Mouse (Mus musculus) neural tube, embryonic 14.5 days (tissue): ENCODE results near the gene Camk1g. TPM values are rescaled to one million over a fixed set of nuclear protein-coding genes. Genes with fewer than 3 reads are reported as not detected.

Source experiments
- ATAC-seq: fragments of 200-750 bp; cut with Nextera tagmentation; 2 replicates; pipeline ENCODE4 v1.8.0; 2017; ENCODE audit warnings: low read depth, mild to moderate bottlenecking, moderate TSS enrichment, moderate library complexity
- H3K27ac ChIP-seq: fragments of 300-500 bp; sonication (generic); 2 replicates; pipeline ENCODE4 v1.5.1; 2014; ENCODE audit warnings: low read depth, mild to moderate bottlenecking, control low read depth, low read length, moderate library complexity, mixed read lengths
- H3K27me3 ChIP-seq: fragments of 300-500 bp; sonication (generic); 2 replicates; pipeline ENCODE4 v1.6.1; 2014; ENCODE audit warnings: low read length; ENCODE audit not compliant: control insufficient read depth, insufficient read depth
- H3K36me3 ChIP-seq: fragments of 300-500 bp; sonication (generic); 2 replicates; pipeline ENCODE4 v1.6.1; 2014; ENCODE audit warnings: low read length, mixed read lengths; ENCODE audit not compliant: control insufficient read depth, insufficient read depth
- H3K4me1 ChIP-seq: fragments of 300-500 bp; sonication (generic); 2 replicates; pipeline ENCODE4 v1.6.1; 2014; ENCODE audit warnings: low read length; ENCODE audit not compliant: control insufficient read depth, insufficient read depth
- H3K4me2 ChIP-seq: fragments of 300-500 bp; sonication (generic); 2 replicates; pipeline ENCODE4 v1.6.1; 2014; ENCODE audit warnings: mild to moderate bottlenecking, low read depth, low read length, control low read depth
- H3K4me3 ChIP-seq: fragments of 300-500 bp; sonication (generic); 2 replicates; pipeline ENCODE4 v1.5.1; 2014; ENCODE audit warnings: low read depth, low read length, control low read depth, mixed read lengths
- H3K9ac ChIP-seq: fragments of 300-500 bp; sonication (generic); replicated peaks from 2 replicates; pipeline ENCODE4 v1.6.1; 2014; ENCODE audit warnings: low read depth, mild to moderate bottlenecking, control low read depth, low read length, mixed read lengths
- H3K9me3 ChIP-seq: fragments of 300-500 bp; sonication (generic); 2 replicates; pipeline ENCODE4 v1.6.1; 2016; ENCODE audit warnings: low read length; ENCODE audit not compliant: control insufficient read depth
- WGBS: fragments of 180-500 bp; shearing (Covaris S2); extraction: QIAGEN DNeasy Blood & Tissue Kit; methylation state at CpG from one replicate; pipeline ENCODE4 v1.1.7; 2014; 5-methylcytosine and 5-hydroxymethylcytosine counted together
- polyA plus RNA-seq: library from polyadenylated mRNA; unstranded; fragments of >200 nt; fragmentation: Nextera tagmentation; extraction: Ambion mirVana; gene quantifications from 2 replicates; pipeline ENCODE4 v1.2.1, GENCODE M21; 2014

The Camk1g gene
- polyA plus RNA-seq, 1 experiment from 2014 or later, result 51.0 TPM

DNA sequence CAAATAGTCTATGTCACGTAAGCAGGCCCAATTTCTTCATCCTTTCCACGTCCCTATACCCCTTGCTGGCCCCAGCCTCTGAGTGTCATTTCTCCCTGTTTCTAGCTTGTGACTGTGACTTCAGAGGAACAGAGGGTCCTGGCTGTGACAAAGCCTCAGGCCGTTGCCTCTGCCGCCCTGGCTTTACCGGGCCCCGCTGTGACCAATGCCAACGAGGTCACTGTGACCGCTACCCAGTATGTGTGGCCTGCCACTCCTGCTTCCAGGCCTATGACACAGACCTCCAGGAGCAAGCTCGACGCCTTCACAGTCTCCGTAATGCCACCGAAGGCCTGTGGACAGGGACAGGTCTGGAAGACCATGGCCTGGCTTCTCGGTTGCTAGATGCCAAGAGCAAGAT is 38.1 kb downstream of the Camk1g start:
- no peak for ATAC-seq
- Histone ChIP-seq H3K9me3 (no peaks in the 10 kb centered on the region), H3K4me1 (no peaks in the 10 kb centered on the region), H3K4me2 (no peak overlapping the region), H3K27me3 (no peaks in the 10 kb centered on the region), H3K27ac (no peak overlapping the region), H3K9ac (no peak overlapping the region), H3K4me3 (no peak overlapping the region), H3K36me3 (no peaks in the 10 kb centered on the region)
- WGBS, result 88% methylated on average over 13 of the region's 13 CpGs

DNA sequence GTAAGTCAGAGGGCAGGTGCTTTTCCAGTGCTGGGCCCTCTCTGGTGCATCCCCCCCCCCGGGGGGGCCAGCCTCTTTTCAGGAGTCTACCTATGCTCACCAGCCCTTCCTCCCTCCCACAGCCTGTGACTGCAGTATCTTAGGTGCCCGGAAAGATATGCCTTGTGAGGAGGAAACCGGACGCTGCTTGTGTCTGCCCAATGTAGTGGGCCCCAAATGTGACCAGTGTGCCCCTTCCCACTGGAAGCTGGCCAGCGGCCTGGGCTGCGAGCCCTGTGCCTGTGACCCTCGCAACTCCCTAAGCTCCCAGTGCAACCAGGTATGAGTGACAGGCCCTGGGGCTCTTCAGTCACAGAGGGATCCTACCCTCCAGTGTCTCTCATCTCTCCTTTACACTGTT is 39.5 kb downstream of the Camk1g start:
- no peak overlapping the region for H3K9ac ChIP-seq
- H3K4me3 ChIP-seq, result no peak overlapping the region
- no peaks in the 10 kb centered on the region for H3K4me1 ChIP-seq
- no peaks in the 10 kb centered on the region for H3K27me3 ChIP-seq
- 81% methylated on average over 7 of the region's 7 CpGs for WGBS
- no peaks in the 10 kb centered on the region for H3K9me3 ChIP-seq
- H3K27ac ChIP-seq, result 0 out of 2 replicates have a peak overlapping the region, but pooled peaks have one; percentile 5
- no peak for ATAC-seq
- no peaks in the 10 kb centered on the region for H3K36me3 ChIP-seq
- no peak overlapping the region for H3K4me2 ChIP-seq

DNA sequence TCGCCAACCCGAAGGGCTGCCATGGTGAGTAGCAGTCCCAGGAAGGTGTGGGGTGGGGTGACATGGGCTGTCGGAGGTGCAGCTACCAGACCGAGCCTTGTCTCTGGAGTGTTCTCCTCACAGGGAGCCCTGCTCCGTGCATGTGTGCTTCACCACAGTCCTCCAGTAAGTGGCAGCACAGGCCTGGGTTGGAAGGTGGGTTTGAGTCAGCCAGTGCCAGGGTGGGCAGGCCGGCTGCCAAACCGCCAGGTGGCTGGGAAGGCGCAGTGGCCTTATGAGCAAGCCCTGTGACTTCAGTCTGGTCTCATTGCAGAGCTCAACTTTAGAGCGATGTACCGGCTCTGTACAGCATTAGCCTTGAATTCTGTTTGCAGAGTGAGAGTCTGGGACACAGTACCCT is 39.9 kb downstream of the Camk1g start:
- Histone ChIP-seq H3K4me3 (no peak overlapping the region), H3K36me3 (no peaks in the 10 kb centered on the region), H3K27me3 (no peaks in the 10 kb centered on the region), H3K27ac (0 out of 2 replicates have a peak overlapping the region, but pooled peaks have one; percentile 5), H3K4me2 (no peak overlapping the region), H3K9ac (no peak overlapping the region), H3K9me3 (no peaks in the 10 kb centered on the region), H3K4me1 (no peaks in the 10 kb centered on the region)
- 42% methylated on average over 10 of the region's 10 CpGs for WGBS
- peak; percentile 87 for ATAC-seq

DNA sequence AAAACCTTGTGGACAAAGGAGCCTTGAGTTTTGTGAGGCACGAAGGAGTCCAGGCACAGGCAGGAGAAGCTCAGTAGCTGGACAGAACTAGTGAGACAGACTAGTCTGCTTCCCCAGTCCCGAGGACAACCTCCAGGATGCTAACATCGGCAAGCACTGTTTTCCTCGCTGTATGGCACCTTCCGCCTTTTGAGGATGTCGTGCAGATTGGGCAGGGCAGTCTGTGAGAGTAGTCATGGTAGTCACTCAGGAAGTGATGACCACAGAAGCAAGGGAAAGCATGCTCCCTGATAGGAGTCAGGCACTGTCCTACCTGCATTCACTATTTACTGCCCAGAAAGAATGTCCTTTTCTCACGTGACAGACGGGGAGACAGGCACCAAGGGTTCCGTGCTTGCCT is 40.5 kb downstream of the Camk1g start:
- WGBS, result 89% methylated on average over 9 of the region's 9 CpGs
- no peaks in the 10 kb centered on the region for H3K9me3 ChIP-seq
- ATAC-seq, result no peak

DNA sequence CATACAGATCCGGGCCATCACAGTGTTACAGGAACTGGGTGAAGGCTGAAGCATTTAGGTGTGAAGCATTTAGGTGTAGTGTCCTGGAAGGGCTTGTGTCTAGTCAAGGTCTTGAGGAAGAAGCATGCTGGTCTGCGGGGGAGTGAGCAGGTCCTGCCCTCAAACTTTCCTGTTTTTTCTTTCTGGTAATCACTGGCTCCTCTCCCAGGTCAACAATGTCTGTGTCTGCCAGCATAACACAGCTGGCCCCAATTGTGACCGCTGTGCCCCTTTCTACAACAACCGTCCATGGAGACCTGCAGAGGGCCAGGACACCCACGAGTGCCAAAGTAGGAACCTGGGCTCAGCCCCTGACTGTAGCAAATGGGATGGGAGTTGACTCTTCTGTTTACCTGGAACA is 42.4 kb downstream of the Camk1g start:
- Histone ChIP-seq H3K4me1 (no peaks in the 10 kb centered on the region), H3K27me3 (no peaks in the 10 kb centered on the region), H3K4me3 (no peak overlapping the region), H3K9me3 (no peaks in the 10 kb centered on the region), H3K36me3 (no peaks in the 10 kb centered on the region), H3K4me2 (no peak overlapping the region), H3K27ac (no peak overlapping the region), H3K9ac (no peak overlapping the region)
- 81% methylated on average over 5 of the region's 5 CpGs for WGBS
- ATAC-seq, result no peak

More for the DNA sequence above, 40.5 kb downstream of the Camk1g start:
- Histone ChIP-seq H3K4me3 (no peak overlapping the region), H3K27me3 (no peaks in the 10 kb centered on the region), H3K9ac (no peak overlapping the region), H3K4me1 (no peaks in the 10 kb centered on the region), H3K4me2 (no peak overlapping the region), H3K36me3 (no peaks in the 10 kb centered on the region), H3K27ac (no peak overlapping the region)

DNA sequence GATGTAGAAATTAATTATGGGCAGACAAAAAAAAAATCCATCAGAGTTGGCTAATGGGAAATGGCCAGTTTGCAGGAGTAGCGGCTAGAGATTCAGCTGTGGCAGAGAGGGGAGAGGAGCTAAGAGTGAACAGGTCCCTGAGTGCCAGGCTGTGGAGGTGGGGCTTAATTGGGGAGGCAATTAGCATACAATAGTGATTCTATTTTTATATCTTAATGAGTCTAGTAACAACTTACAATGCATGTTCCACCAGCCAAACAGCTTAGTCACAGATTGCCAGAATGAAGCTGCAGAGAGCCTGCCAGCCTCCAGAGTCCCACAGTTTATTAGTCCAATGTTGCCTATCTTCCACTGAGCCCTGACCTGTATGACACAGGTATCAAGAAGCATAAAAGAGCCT is 42.9 kb downstream of the Camk1g start:
- Histone ChIP-seq H3K36me3 (no peaks in the 10 kb centered on the region), H3K4me1 (no peaks in the 10 kb centered on the region), H3K27ac (no peak overlapping the region), H3K4me2 (no peak overlapping the region), H3K9me3 (no peaks in the 10 kb centered on the region), H3K27me3 (no peaks in the 10 kb centered on the region), H3K4me3 (no peak overlapping the region), H3K9ac (no peak overlapping the region)
- no peak for ATAC-seq
- 45% methylated on average over 1 of the region's 1 CpGs for WGBS

DNA sequence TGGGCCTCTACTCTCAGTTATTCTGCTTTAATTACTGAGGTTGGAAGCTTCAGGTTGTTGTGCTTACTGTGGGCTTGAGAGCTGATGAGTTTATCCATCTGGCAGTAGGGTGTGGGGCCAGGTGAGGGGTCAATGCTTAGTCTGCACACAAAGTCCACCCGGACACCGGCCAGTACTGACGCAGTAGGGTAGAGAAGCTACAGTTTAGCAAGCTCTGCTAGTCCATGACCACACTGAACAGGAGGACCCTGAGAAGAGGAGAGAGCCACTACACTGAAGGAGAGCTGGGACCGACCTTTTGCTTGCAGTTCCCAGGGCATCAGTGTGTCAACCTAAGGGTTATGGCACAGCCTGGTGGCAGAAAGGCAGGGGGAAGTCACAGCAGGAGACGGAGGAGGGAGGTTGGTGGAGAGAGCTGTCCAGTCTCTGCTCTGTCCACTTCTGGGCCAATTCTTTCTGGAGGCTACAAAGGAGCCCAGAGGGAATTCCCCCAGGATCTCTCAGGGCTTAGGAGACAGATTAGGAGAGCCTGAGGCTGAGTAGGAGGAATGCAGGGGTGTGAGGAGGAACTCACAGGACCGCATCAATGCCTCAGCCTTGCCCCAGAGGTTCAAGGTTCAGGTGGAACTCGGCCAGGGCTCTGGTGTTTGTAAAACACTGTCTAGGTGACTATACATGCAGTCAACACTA is 43.5 kb downstream of the Camk1g start:
- Histone ChIP-seq H3K4me2 (no peak overlapping the region), H3K4me3 (no peak overlapping the region), H3K9ac (no peak overlapping the region), H3K9me3 (no peaks in the 10 kb centered on the region), H3K4me1 (no peaks in the 10 kb centered on the region), H3K27ac (no peak overlapping the region), H3K27me3 (no peaks in the 10 kb centered on the region), H3K36me3 (no peaks in the 10 kb centered on the region)
- whole genome bisulfite sequencing, result 66% methylated on average over 7 of the region's 7 CpGs
- no peak for ATAC-seq

DNA sequence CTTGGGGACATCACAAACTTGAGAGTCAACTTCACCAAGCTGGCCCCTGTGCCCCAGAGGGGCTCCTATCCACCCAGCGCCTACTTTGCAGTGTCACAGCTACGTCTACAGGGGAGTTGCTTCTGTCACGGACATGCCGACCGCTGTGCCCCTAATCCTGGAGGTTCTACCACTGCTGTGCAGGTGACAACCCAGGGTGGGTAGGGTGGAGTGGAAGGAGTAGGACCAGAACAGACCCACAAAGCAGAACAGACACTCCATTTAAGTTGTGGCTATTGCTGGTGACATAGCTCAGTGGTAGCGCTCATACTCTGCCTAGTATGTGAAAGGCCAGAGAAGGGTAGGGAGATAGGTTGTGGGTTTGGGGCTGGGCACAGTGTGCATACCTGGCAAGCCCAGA is 44.2 kb downstream of the Camk1g start:
- H3K36me3 ChIP-seq, result no peaks in the 10 kb centered on the region
- H3K4me1 ChIP-seq, result no peaks in the 10 kb centered on the region
- ATAC-seq, result no peak
- H3K27me3 ChIP-seq, result no peaks in the 10 kb centered on the region
- no peaks in the 10 kb centered on the region for H3K9me3 ChIP-seq
- H3K4me3 ChIP-seq, result no peak overlapping the region
- WGBS, result 94% methylated on average over 6 of the region's 6 CpGs
- no peak overlapping the region for H3K9ac ChIP-seq
- H3K27ac ChIP-seq, result no peak overlapping the region
- H3K4me2 ChIP-seq, result no peak overlapping the region

DNA sequence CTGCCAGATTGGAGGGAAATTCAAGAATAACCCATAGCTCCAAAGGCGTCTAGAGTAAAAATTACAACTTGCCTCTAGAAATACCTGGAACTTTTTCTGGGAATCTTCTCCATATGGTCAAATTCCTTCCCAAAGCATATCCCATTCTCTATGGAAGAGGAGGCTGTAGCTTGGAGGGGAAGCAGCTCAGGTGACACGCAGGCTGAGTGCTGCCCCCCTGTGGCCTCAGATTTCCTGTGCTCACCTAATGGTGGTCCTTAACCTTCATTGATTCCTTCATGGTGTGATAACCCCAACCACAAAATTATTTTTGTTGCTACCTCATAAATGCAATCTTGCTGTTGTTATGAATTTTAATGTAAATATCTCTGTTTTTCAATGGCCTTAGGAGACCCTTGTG is 45.9 kb downstream of the Camk1g start:
- no peaks in the 10 kb centered on the region for H3K4me1 ChIP-seq
- no peaks in the 10 kb centered on the region for H3K9me3 ChIP-seq
- H3K27me3 ChIP-seq, result no peaks in the 10 kb centered on the region
- ATAC-seq, result no peak
- no peak overlapping the region for H3K27ac ChIP-seq
- H3K4me3 ChIP-seq, result no peak overlapping the region
- H3K9ac ChIP-seq, result no peak overlapping the region
- no peaks in the 10 kb centered on the region for H3K36me3 ChIP-seq
- 41% methylated on average over 2 of the region's 2 CpGs for WGBS
- H3K4me2 ChIP-seq, result no peak overlapping the region
